Mouse (Mus musculus) midbrain, embryonic 16.5 days (tissue): Measurements from ENCODE around the gene Ttc22. TPM values are rescaled to one million over a fixed set of nuclear protein-coding genes. Genes with fewer than 3 reads are reported as not detected.

Experiments
- polyA plus RNA-seq: library from polyadenylated mRNA; unstranded; fragments of >200 nt; fragmentation: Nextera tagmentation; extraction: Ambion mirVana; gene quantifications from 2 replicates; pipeline ENCODE4 v1.2.1, GENCODE M21; 2015

Ttc22 gene
- polyA plus RNA-seq, 1 experiment from 2014 or later, result 4.4 TPM

Other genes starting within 250 kb of the Ttc22 start
- gene Pcsk9, start 158.1 kb upstream of the Ttc22 start, polyA plus RNA-seq, result 2.1 and 2.3 TPM in 2 replicates
- gene Bsnd, start 130.1 kb upstream of the Ttc22 start, polyA plus RNA-seq, result not detected in 2 replicates
- gene Dhcr24, start 61.4 kb upstream of the Ttc22 start, polyA plus RNA-seq, result 3.8 and 4.7 TPM in 2 replicates
- not detected in 2 replicates for gene Lexm, start 5.2 kb upstream of the Ttc22 start, polyA plus RNA-seq
- 8.9 and 9.9 TPM in 2 replicates for gene Pars2, start 28.6 kb downstream of the Ttc22 start, polyA plus RNA-seq
- gene Ttc4, start 56.5 kb downstream of the Ttc22 start, polyA plus RNA-seq, result 159 and 163 TPM in 2 replicates
- gene Mroh7, start 108.5 kb downstream of the Ttc22 start, polyA plus RNA-seq, result 0.38 and 1.6 TPM in 2 replicates
- not detected in 2 replicates for gene Fam151a, start 111.5 kb downstream of the Ttc22 start, polyA plus RNA-seq
- 1.9 and 2.2 TPM in 2 replicates for gene Acot11, start 182.6 kb downstream of the Ttc22 start, polyA plus RNA-seq